Mouse (Mus musculus) heart, adult 2 months (tissue): ENCODE measurements around the gene Ube2s.

Experiments used
- CTCF ChIP-seq: fragments of 200-600 bp; IDR thresholded peaks from 2 replicates; pipeline ENCODE4 v1.8.1; 2022; ENCODE audit warnings: antibody characterized with exemption, mild to moderate bottlenecking, moderate library complexity
- POLR2A ChIP-seq: fragments of 200-500 bp; IDR thresholded peaks from 2 replicates; pipeline ENCODE4 v1.6.1; 2011; ENCODE audit warnings: mild to moderate bottlenecking, low read depth, low read length, control low read depth; ENCODE audit not compliant: insufficient read depth

DNA sequence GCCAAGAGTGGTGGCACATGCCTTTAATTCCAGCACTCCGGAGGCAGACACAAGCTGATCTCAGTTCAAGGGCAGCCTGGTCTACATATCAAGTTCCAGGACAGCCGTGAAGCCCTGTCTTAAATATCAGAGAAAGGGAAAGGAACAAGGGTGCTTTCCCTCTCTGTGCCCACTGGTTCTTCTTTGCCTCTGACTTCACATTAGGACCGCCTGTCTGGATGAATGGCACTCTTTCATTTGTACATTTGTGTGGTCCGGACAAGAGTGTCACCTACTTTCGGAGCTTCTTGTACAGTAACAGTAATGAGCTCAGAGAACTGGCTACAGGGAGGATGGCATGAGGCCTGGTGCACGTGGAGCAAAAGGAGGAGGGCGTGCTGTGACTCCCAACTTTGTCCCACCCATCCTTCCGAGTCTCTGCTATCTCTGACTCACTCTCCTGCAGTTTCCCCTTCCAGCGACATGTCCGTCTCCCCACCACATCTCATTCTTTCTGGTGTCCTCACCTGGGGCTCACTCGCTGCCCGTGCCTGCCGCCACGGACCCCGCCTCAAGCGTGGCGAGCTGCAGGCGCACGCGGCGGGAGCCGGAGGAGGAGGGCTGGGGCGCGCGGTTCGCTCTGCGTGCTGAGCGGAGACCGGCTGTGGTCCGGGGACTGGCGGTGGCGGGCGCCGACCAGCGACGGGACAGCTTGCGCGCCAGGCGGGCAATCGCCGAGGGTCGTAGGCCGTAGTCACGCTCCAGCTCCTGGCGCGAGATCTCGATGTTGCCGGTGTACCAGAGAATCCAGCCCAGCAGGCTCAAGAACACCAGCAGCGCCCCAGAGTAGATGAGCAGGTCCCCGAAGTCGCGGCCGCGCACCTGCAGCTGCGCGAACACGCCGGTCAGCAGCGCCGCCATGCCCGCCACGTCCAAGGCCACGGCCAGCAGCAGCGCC is 23.6 kb downstream of the Ube2s start:
- TF ChIP-seq CTCF: peak; percentile 55
- TF ChIP-seq POLR2A: no peak
